Mouse (Mus musculus) liver, embryonic 15.5 days (tissue): ENCODE measurements around the gene Tmco3. TPM values are rescaled to one million over a fixed set of nuclear protein-coding genes. Genes with fewer than 3 reads are reported as not detected.
A peak's percentile ranks its signal among the peaks of the same experiment; 100 is the strongest.

Experiments used
- ATAC-seq: fragments of 200-750 bp; cut with Nextera tagmentation; 2 replicates; pipeline ENCODE4 v1.8.0; 2017; ENCODE audit warnings: moderate number of reproducible peaks, mild to moderate bottlenecking, moderate library complexity; ENCODE audit not compliant: insufficient read depth
- H3K27ac ChIP-seq: fragments of 300-500 bp; sonication (generic); replicated peaks from 2 replicates; pipeline ENCODE4 v1.5.1; 2015; ENCODE audit warnings: mild to moderate bottlenecking, inconsistent platforms
- H3K27me3 ChIP-seq: fragments of 300-500 bp; sonication (generic); 2 replicates; pipeline ENCODE4 v1.6.1; 2015; ENCODE audit warnings: mild to moderate bottlenecking, inconsistent platforms
- H3K36me3 ChIP-seq: fragments of 300-500 bp; sonication (generic); replicated peaks from 2 replicates; pipeline ENCODE4 v1.6.1; 2015; ENCODE audit warnings: moderate library complexity, mild to moderate bottlenecking, inconsistent platforms
- H3K4me1 ChIP-seq: fragments of 300-500 bp; sonication (generic); replicated peaks from 2 replicates; pipeline ENCODE4 v1.6.1; 2015; ENCODE audit warnings: inconsistent platforms
- H3K4me2 ChIP-seq: fragments of 300-500 bp; sonication (generic); 2 replicates; pipeline ENCODE4 v1.6.1; 2015; ENCODE audit warnings: moderate library complexity, mild to moderate bottlenecking, inconsistent platforms
- H3K4me3 ChIP-seq: fragments of 300-500 bp; sonication (generic); replicated peaks from 2 replicates; pipeline ENCODE4 v1.5.1; 2015; ENCODE audit warnings: mild to moderate bottlenecking, inconsistent platforms
- H3K9ac ChIP-seq: fragments of 300-500 bp; sonication (generic); 2 replicates; pipeline ENCODE4 v1.6.1; 2015; ENCODE audit warnings: moderate library complexity, mild to moderate bottlenecking, inconsistent platforms
- H3K9me3 ChIP-seq: fragments of 300-500 bp; sonication (generic); replicated peaks from 2 replicates; pipeline ENCODE4 v1.6.1; 2016; ENCODE audit warnings: inconsistent platforms
- WGBS: fragments of 180-500 bp; shearing (Covaris S2); methylation state at CpG from one replicate; pipeline ENCODE4 v1.1.7; 2015; ENCODE audit warnings: mixed read lengths; ENCODE audit not compliant: insufficient replicate concordance; 5-methylcytosine and 5-hydroxymethylcytosine counted together
- polyA plus RNA-seq: library from polyadenylated mRNA; unstranded; fragments of >200 nt; fragmentation: Nextera tagmentation; extraction: Ambion mirVana; gene quantifications from 2 replicates; pipeline ENCODE4 v1.2.1, GENCODE M21; 2015

Gene Tmco3
- polyA plus RNA-seq, 1 experiment from 2014 or later, result 6.4 TPM

DNA sequence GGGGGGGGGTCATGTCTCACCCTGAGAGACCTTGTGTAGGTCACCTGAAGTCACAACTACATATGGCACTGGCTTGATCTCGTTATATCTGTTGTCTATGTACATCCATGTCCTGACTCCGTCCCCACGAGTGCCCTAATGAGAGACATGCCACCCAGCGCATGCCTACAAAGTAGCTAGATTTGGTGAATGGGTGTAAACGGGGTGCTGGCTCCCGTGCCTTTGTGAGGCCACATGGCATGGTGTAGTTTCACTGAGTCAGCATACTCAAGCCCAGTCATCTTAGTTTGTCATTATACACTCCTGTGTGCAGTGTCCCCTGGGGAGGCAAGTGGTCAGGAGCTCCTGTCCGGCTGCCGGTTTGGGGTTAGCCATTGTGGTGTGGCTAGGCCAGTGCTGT lies 52.7 kb downstream of the Tmco3 start:
- Histone ChIP-seq H3K36me3 (peaks cover 55% of the 10 kb centered on the region), H3K27ac (0 out of 2 replicates have a peak overlapping the region, but pooled peaks have one; percentile 15), H3K27me3 (no peaks in the 10 kb centered on the region), H3K9ac (0 out of 2 replicates have a peak overlapping the region, but pooled peaks have one; percentile 4), H3K4me3 (peak overlapping the region; percentile 90), H3K4me1 (peaks cover 60% of the 10 kb centered on the region), H3K4me2 (peak overlapping the region; percentile 95), H3K9me3 (no peaks in the 10 kb centered on the region)
- ATAC-seq, result no peak
- 76% methylated on average over 8 of the region's 8 CpGs for WGBS

GRCm38 (mm10) chr8:13342340-13342739 lies 54.4 kb downstream of the Tmco3 start:
- 31% methylated on average over 2 of the region's 2 CpGs for WGBS
- H3K36me3 ChIP-seq, result peaks cover 72% of the 10 kb centered on the region
- no peaks in the 10 kb centered on the region for H3K27me3 ChIP-seq
- no peak for ATAC-seq
- H3K4me1 ChIP-seq, result peaks cover 59% of the 10 kb centered on the region
- no peak overlapping the region for H3K27ac ChIP-seq
- H3K4me2 ChIP-seq, result no peak overlapping the region
- no peaks in the 10 kb centered on the region for H3K9me3 ChIP-seq
- H3K9ac ChIP-seq, result no peak overlapping the region
- no peak overlapping the region for H3K4me3 ChIP-seq

- Histone ChIP-seq H3K4me1 (peaks cover 53% of the 10 kb centered on the region), H3K27me3 (no peaks in the 10 kb centered on the region), H3K27ac (no peak overlapping the region), H3K9me3 (no peaks in the 10 kb centered on the region), H3K9ac (no peak overlapping the region), H3K36me3 (peaks cover 80% of the 10 kb centered on the region), H3K4me3 (no peak overlapping the region), H3K4me2 (no peak overlapping the region)
- no peak for ATAC-seq
- WGBS, result 46% methylated on average over 4 of the region's 4 CpGs
Observed at GRCm38 (mm10) chr8:13343134-13343533, 55.1 kb downstream of the Tmco3 start.

DNA sequence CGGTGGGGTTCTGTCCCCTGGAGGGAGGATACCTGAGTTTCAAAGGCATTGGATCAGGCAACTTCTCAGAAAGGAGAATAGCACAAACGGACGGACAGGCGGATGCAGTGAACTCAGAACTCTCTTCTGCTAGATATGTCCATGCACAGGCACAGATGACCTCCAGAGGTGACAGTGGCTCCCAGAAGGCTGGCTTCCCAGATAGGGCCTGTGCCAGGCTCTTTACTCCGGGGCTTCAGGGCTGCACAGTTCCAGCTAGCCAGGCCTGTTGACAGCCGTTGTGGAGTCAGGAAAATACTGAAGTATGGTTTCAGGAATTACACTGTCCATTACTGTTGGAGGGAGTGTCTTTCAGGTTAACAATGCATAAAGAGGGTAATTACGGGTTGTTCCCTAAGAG lies 62.1 kb downstream of the Tmco3 start:
- no peak overlapping the region; the same call in 1 of the 2 replicates for H3K9ac ChIP-seq
- peaks cover 62% of the 10 kb centered on the region for H3K4me1 ChIP-seq
- peaks cover 96% of the 10 kb centered on the region for H3K36me3 ChIP-seq
- H3K4me2 ChIP-seq, result no peak overlapping the region
- no peak overlapping the region for H3K27ac ChIP-seq
- ATAC-seq, result no peak
- WGBS, result 80% methylated on average over 7 of the region's 7 CpGs
- no peaks in the 10 kb centered on the region for H3K9me3 ChIP-seq
- H3K27me3 ChIP-seq, result no peaks in the 10 kb centered on the region
- no peak overlapping the region for H3K4me3 ChIP-seq

- Histone ChIP-seq H3K9ac (no peak overlapping the region), H3K4me1 (peaks cover 72% of the 10 kb centered on the region), H3K4me2 (peak overlapping the region; percentile 41), H3K9me3 (no peaks in the 10 kb centered on the region), H3K27me3 (no peaks in the 10 kb centered on the region), H3K4me3 (no peak overlapping the region), H3K27ac (0 out of 2 replicates have a peak overlapping the region, but pooled peaks have one; percentile 41), H3K36me3 (peaks cover 96% of the 10 kb centered on the region)
- WGBS, result 57% methylated on average over 5 of the region's 5 CpGs
- ATAC-seq, result no peak
Observed at GRCm38 (mm10) chr8:13351593-13351992, 63.6 kb downstream of the Tmco3 start.

- no peak overlapping the region for H3K9ac ChIP-seq
Observed at GRCm38 (mm10) chr8:13352601-13353000, 64.6 kb downstream of the Tmco3 start.

GRCm38 (mm10) chr8:13353155-13353833 lies 65.3 kb downstream of the Tmco3 start:
- H3K4me1 ChIP-seq, result peaks cover 70% of the 10 kb centered on the region
- peak overlapping the region; percentile 63 for H3K27ac ChIP-seq
- WGBS, result 24% methylated on average over 9 of the region's 9 CpGs
- ATAC-seq, result peak; percentile 74
- 0 out of 2 replicates have a peak overlapping the region, but pooled peaks have one; percentile 16 for H3K9ac ChIP-seq
- no peaks in the 10 kb centered on the region for H3K27me3 ChIP-seq
- 0 out of 2 replicates have a peak overlapping the region, but pooled peaks have one; percentile 5 for H3K4me3 ChIP-seq
- no peaks in the 10 kb centered on the region for H3K9me3 ChIP-seq
- peak overlapping the region; percentile 41 for H3K4me2 ChIP-seq
- peaks cover 96% of the 10 kb centered on the region for H3K36me3 ChIP-seq

More at GRCm38 (mm10) chr8:13352601-13353000, 64.6 kb downstream of the Tmco3 start:
- ATAC-seq, result 0 out of 2 replicates have a peak, but pooled peaks have one; percentile 10
- Histone ChIP-seq H3K27me3 (no peaks in the 10 kb centered on the region), H3K4me2 (peak overlapping the region; percentile 41), H3K9me3 (no peaks in the 10 kb centered on the region), H3K4me3 (peak overlapping the region; percentile 6; the same call in 1 of the 2 replicates), H3K4me1 (peaks cover 72% of the 10 kb centered on the region), H3K27ac (peak overlapping the region; percentile 63), H3K36me3 (peaks cover 96% of the 10 kb centered on the region)
- 56% methylated on average over 8 of the region's 8 CpGs for WGBS

- 59% methylated on average over 4 of the region's 4 CpGs for WGBS
- ATAC-seq, result no peak
- Histone ChIP-seq H3K9ac (no peak overlapping the region), H3K4me3 (no peak overlapping the region), H3K9me3 (no peaks in the 10 kb centered on the region), H3K36me3 (peaks cover 96% of the 10 kb centered on the region), H3K4me1 (peaks cover 70% of the 10 kb centered on the region), H3K27ac (peak overlapping the region; percentile 63), H3K27me3 (no peaks in the 10 kb centered on the region), H3K4me2 (peak overlapping the region; percentile 41; the same call in 1 of the 2 replicates)
Observed at GRCm38 (mm10) chr8:13353883-13354282, 65.9 kb downstream of the Tmco3 start.

DNA sequence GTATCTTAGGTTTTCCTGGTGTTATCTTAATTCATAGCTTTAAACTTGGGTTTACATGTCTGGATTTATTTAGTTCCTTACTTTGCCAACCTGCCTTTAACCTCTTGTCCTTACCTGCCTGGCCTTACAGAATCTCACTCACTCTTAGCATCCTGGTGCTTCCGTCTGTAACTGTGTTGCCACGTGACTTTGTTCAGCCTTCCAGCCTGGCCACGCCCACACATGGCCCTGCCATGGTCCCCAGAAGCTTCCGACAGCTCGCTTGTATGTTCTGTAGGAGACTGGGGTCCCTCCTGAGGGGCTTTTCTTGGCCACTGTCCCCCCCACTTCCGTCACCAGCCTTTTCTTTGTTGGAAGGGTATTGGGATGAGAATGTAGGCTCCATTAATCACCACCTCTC lies 68.2 kb downstream of the Tmco3 start:
- Histone ChIP-seq H3K9ac (no peak overlapping the region), H3K4me1 (peaks cover 48% of the 10 kb centered on the region), H3K27me3 (no peaks in the 10 kb centered on the region), H3K27ac (no peak overlapping the region), H3K9me3 (no peaks in the 10 kb centered on the region), H3K36me3 (peaks cover 96% of the 10 kb centered on the region), H3K4me2 (no peak overlapping the region), H3K4me3 (no peak overlapping the region)
- ATAC-seq, result no peak
- WGBS, result 67% methylated on average over 6 of the region's 6 CpGs

- H3K4me1 ChIP-seq, result peaks cover 43% of the 10 kb centered on the region
- no peaks in the 10 kb centered on the region for H3K9me3 ChIP-seq
- H3K27ac ChIP-seq, result no peak overlapping the region
- H3K36me3 ChIP-seq, result peaks cover 96% of the 10 kb centered on the region
- no peak overlapping the region for H3K9ac ChIP-seq
- 51% methylated on average over 10 of the region's 10 CpGs for WGBS
- H3K27me3 ChIP-seq, result no peaks in the 10 kb centered on the region
- ATAC-seq, result no peak
- no peak overlapping the region for H3K4me2 ChIP-seq
- H3K4me3 ChIP-seq, result no peak overlapping the region
Observed at GRCm38 (mm10) chr8:13356681-13357080, 68.7 kb downstream of the Tmco3 start.

- Histone ChIP-seq H3K4me1 (peaks cover 8% of the 10 kb centered on the region; the same call in 1 of the 2 replicates), H3K4me2 (no peak overlapping the region), H3K27me3 (no peaks in the 10 kb centered on the region), H3K4me3 (no peak overlapping the region), H3K9me3 (no peaks in the 10 kb centered on the region), H3K9ac (no peak overlapping the region), H3K36me3 (peaks cover 99% of the 10 kb centered on the region), H3K27ac (no peak overlapping the region)
- WGBS, result 66% methylated on average over 7 of the region's 7 CpGs
- ATAC-seq, result no peak
Observed at GRCm38 (mm10) chr8:13360213-13360612, 72.2 kb downstream of the Tmco3 start.
